Mouse (Mus musculus): Measurements from ENCODE around the gene Sipa1l1. TPM values are rescaled to one million over a fixed set of nuclear protein-coding genes. Genes with fewer than 3 reads are reported as not detected.
"Not testable (repeated sequence)": the region's sequence is repeated elsewhere in the genome, so short reads cannot be mapped to it uniquely, and the experiment has no call there.

The Sipa1l1 gene
- total RNA-seq, 2 experiments from 2014 or later: 24.3 to 26.9 TPM

DNA sequence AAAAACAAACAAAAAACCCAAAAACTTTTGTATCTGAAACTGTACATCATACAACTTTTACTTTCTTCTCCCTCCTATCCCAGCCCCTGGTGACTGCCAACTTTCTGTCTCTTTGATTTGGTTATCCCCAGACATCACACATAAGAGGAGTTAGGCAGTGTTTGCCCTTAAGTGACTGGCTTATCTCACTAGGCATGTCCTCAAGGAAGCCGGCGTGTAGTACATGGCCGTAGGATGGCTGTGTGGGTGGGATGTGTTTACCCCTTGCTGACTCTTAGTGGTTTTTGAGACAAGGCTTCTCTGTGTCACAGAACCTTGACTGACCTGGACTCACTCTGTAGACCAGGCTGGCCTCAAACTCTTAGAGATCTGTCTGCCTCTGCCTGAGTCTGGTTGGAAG, 6.6 kb downstream of the Sipa1l1 start:
- DNase-seq: no peak

DNA sequence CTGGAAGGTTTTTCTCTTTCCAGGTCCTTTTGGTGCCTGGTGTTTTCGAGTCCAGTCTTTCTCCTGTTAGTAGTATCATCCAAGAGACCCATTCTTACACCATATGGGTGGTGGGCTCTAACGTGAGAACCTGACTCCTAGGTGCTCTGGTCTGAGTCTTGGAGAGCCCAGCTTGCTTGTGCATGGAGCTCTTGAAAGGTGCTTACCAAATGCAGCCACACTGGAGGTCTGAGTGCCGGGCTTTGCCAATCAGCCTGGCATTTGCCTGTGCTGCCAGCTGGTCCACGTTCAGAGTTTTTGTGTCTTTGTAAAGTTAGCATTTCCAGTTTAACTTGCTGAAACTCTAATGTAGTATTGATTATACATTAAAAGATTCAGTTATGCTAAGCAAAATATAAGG, 9.5 kb downstream of the Sipa1l1 start:
- no peak for DNase-seq

DNA sequence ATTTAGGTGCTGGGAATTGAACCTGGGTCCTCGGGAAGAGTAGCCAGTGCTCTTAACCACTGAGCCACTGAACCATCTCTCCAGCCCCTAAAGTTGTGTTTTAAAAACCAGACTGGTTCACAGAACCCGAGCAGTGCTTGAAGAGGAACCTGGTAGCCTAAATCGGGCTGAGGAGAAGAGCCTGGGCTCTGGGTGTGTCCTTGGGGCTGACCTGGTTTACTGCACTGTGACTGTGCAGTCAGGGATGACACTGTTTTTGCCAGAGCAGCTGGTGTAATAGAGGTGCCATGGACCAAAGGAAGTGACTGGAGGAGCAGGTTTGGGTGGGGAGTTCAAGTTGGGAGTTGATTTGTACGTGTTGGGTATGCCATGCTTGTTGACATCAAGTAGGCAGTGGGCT, 10.5 kb downstream of the Sipa1l1 start:
- DNase-seq: peak in 1 of 2 experiments; percentile 17

DNA sequence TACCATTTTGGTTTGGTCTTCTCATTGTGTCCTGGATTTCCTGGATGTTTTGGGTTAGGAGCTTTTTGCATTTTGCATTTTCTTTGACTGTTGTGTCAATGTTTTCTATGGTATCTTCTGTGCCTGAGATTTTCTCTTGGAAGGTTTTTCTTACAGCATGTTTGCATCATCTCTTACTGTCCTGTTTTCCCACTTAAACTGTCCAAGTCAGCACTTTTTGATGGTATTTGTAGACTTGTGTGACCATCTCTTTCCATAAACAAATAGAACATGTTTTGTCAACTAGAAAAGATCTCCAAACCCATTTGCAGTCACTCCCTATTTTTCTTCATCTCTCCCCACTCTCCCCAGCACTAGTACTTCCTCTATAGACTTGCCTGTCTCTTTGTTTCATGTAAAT, 17.0 kb downstream of the Sipa1l1 start:
- not testable (repeated sequence) for DNase-seq

DNA sequence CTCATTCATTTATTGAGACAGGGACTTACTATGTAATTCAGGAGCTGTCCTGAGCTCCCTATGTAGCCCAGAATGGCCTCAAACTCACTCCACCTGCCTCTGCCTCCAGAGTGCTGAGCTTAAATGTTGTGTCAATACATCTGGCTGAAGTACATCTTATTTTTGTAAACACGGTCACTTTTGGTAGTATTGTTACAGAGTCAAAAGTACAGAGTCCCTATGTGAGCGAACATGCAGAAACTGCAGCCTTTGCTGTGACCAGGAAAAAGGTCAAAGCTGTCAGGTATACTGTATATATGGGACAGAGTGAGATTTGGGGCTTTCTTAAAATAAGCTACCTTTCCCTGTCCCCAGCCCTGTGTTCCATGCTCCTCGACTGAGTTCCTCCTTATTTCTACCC, 17.6 kb downstream of the Sipa1l1 start:
- no peak for DNase-seq

DNA sequence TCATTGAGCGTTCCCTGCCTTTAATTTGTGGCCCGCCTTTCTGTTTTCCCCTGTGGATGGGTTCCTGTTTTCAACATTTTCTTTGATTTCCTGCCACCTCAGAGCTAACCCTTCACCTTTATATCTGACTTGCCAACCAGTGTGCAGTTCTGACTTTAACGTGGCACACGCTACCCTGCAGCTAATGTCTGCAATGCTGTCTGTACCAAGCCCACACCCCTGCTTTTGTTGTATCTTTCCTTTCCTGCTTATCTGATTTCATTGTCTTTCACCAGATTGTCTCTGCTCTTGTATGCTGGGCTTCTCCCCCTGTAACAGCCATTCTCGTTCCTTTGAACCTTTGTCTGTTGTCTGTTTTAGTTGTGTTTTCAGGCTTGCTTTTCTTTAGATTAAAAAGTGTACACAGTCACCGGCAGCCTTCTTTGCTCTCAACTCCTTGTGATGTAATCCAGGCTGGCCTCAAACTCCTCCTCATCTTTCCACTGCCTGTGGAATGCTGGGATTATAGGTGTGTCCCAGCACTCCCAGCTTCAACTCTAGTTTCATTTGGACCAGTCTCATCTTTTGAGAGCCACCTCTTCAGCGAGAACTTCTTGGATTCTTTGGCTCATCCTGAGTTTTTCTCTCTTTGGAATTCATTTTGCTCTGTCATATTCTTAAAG, 18.2 kb downstream of the Sipa1l1 start:
- DNase-seq: no peak

DNA sequence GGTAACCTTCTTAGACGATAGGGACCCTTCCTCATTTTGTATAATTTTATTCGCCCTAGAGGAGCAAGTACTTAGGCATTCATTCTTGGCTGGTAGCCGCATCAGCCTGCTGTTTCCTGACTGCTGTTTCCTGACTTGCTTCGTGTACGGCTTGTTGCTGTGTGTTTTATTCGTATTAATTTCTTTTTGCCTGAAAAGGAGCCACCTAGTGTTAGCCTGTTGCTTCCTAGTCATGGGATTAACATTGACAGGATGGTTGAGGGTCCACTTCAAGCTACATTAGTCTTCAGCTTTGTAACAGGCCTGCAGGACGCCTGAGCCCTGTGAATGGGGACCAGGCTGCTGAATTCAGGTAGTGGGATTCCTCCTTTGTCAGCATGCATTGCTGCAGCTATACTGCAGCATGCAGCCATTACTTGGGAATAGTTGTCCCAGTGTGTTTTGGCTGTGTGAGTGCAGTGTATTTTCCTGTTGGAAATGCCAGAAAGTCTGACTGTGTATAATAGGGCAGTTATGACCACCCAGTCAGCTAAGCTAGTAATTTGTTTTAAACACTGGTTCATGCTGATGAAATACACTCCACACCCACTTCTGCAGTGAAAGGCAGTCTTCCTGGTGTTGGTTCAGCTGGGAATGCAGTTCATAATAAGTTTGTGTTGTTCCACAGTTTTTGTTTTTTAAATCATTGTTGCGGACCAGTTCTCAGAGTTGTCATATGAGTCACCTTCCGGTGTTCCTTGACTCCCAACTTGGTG, 19.4 kb downstream of the Sipa1l1 start:
- no peak for DNase-seq

DNA sequence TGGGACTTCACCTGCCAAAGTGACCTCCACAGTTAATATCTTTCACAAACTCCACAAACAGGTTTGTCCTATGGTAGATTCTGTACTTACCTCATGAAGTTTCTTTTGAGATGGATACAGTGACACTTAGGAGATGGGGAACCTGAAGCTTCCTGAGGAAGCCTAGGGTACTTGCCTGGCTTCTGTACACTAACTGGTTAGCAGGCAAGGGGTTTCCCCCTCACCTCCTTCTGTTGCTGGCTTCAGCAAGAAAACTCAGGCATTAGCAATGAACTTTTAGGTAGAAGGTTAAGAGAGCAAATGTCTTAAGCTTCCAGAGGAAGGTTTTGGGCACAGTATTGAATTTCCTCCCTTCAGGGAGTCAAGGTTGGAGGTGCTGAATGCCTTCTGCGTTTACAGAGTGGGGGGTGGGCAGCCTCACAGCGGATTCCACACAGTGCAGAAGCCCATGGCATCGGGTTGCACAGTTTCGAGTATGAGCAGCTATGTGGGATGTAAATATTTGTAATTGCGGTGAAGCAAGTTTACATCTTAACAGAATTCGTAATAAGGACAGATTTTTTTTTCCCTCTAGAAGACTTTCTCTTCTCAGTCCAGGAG, 20.1 kb downstream of the Sipa1l1 start:
- DNase-seq: no peak

DNA sequence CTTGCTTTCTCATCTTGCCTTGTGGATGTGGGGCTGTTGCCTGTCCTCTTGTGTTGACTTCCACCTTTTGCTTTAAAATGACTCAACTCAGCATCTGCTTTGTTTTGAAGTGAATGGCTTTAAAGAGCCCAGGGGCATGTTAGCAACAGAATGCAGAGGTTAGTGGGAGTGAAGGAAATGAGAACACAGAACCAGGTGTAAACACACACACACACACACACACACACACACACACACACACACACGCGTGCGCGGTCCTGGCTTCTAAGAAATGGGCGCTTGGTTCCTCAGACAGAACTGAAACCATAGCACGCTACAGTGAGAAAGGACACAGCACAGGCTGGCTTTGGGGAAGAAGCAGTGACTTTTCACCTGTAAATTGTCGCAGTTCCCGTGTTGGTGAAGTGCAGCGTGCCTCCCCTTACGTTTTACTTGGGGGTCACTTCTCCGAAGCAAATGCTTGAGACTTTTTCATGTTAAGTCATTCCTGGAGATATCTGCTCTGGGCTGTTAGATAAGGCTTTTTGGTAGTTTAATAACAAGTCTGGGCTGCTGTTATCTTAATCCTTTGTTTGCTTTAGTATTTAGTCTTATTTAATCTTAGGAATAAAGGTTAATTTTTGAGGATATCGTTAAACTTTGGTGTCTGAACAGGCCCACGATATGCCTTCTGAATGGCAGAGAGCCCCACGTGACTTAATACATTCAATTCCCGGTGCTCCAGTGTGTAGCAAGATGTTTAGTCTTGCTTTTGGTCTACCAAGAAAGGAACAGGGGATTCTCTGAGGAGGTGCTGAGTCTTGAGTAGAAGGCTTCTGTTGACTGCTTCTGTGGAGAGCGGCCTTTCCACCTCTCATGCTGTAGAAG, 20.8 kb downstream of the Sipa1l1 start:
- no peak for DNase-seq

DNA sequence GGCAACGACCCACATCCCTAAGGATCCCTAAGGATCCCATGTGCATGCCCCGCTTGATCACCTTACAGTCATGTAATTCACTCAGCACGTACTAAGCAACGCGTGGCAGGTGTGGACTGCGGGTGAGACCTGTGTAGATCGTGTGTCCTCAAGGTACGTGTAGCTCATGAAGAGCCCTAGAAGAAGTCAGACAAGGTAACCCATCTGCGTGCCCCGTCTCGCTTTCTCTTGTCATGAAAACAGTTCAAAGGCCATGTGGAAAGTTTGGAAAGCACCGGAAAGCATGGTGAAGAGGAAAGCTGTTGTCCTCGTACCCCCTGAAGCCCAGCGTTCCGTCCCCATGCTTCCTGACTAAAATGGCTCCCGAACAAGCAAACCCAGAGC, 21.5 kb downstream of the Sipa1l1 start:
- DNase-seq: no peak

DNA sequence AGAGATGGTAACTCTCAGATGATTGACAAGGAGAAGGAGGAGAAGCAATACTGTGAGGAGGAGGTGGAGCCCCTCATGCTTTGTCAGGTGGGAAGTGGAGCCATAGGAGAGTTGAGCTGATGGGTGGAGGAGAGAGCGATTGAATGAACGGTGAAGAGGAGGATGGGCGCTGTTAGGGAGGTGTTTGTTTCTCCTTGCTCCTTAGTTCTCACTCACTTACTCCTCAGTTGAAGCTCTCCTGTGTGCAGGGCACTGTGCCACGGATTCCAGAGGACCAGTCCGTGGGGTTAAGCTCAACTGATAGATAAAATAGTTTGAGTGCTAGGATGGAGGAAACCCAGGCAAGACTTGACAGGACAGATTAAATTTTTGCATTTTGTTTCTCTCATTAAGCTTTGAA, 22.6 kb downstream of the Sipa1l1 start:
- DNase-seq: no peak

DNA sequence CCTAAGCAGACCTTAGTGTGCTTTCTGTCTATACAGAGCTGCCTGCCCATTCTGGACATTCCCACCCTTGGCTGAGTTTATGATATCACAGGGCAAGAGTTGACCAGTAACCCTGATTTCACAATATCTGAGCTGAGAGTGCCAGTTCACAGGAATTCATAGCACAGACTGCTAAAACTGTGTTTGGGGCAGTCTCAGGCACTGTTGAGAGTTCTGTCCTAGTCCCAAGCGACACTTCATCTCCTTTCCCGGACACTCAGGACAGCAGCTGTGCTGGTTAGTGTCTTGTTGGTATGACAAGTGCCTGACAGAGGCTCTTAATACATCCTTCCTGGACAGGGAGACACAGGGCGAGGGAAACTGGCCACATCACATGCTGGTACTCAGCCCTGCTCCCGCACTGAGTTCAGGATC, 23.5 kb downstream of the Sipa1l1 start:
- no peak for DNase-seq

DNA sequence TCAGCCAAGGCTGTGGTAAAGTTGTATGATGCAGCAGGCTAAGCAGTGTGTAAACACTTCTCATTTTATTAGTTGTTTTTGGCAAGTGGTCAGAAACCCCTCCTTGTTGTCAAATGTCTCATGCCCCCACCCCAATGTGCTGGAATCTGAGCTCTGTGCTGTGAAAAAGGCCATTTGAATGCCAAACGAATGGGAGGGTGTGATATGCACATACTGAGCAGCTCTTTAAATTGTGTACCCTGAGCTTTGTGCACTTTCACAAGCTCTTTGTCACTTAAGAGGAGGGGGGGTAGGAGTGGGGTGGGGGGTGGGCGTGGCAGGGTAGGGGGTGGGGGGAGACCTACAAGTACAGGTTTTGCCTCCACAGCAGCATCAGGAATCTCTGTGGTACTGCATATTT, 24.4 kb downstream of the Sipa1l1 start:
- no peak for DNase-seq

DNA sequence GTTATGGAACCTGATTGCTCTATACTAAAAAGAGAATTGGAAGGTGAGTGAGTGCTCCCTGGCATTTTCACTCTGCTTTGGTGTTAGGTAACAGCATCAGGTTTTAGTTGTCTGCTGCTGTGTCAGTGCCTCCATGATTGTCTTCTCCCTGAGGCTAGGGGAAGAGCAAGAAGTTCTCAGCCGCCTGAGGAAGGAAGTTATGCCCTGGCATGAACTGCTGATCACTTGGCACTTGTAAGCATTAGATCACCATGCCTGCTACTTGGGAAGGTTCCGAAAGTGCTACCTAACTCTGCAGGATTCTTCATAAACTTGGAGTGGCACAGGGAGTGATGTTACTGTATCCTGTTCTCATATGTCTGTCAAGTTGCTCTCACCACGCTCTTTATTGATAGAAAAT, 25.8 kb downstream of the Sipa1l1 start:
- no peak for DNase-seq

DNA sequence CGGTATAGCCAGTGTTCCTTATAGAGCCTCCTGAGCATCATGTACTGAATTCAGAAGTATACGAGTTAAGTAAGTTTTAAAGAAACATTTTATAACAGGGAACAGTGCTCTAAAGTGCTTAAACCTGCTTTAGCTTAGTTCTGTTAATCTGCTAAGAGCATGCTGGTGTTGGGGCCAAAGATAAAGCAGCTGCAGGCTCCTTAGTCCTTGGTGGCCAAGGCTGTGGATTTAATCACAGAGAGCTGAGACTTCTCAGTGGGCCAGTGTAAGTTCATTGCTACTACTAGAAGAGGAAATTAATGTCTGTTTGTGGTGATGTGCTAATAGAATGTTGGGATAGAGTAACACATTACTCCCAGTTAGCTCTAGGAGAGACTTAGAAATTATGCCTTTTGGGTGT, 27.1 kb downstream of the Sipa1l1 start:
- no peak for DNase-seq

DNA sequence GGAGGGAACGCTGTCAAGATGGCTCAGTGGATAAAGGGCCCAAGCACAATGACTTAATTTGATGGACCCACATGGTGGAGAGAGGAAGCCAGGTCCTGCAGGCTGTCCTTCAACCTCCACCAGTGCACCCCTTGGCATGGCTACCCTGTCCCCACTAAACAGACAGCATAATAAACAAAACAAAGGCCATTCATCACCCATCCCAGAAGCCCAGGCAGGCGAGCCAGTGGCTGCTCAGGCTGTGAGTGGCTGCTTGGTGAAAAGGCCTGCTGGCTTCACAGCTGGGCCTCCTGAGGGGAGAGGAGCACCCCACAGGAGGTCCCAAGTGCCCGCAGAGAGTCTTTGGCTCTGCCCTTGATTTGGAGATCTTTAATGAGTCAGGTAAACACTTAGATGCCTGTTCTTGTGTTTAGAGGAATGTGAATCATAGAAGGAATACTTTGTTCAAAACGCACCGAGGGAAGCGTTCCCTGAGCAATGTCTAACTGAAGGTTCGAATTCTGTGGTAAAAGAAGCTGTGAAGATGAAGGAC, 27.6 kb downstream of the Sipa1l1 start:
- no peak for DNase-seq

DNA sequence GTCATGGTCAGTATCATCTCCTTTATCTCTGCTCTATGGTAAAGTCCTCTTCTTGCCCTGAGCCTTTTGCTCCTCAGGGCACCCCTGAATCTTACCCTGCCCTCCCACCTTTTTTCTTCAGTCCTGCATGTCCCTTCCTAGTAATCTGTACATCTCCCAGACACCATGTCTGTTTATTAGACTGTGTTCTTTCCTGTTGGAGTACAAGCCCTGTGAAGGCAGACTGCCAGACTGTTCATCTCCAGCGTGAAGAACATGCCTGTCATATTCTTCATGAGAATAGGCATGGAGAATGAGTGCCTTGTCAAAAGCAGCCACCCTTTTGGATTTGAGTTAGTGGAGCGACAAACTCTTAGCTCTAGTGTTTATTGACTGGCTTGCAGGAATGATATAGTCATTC, 28.1 kb downstream of the Sipa1l1 start:
- DNase-seq: no peak

DNA sequence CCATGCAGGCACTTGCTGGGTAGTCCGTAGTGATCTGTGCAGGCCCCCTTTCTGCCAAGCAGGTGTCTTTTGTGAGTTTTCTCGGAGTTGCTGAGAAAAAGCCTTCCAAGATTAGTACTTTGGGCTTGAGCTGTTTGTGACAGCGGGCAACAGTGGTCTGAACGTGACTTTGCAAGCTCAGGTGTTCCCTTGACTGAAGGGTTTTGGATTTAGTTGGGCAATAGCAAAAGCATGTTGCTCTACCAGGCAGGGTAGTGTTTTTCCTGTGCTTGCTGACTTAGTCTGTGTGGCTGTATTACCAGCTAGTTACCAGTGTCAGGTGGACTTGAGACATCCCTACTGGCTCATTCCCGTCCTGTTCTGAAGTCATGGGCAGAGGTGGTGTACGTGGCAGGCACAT, 30.2 kb downstream of the Sipa1l1 start:
- no peak for DNase-seq

DNA sequence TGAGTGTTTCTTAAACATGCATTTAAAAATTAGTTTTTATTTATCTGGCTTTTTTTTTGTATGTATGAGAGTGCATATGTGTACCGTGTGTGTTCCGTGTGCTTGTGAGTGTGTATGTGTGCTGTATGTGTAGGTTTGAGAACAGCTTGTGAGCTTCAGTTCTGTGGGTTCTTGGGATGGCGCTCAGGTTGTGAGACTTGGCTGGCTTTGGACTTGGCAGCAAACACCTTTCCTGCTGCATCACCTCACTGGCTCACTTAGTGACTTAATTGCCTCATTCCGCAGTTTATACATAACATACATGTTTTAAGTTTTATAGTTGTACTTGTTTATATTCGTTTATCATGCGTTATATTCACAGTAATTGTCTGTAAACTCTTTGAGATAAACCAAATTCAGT, 35.0 kb downstream of the Sipa1l1 start:
- no peak for DNase-seq

DNA sequence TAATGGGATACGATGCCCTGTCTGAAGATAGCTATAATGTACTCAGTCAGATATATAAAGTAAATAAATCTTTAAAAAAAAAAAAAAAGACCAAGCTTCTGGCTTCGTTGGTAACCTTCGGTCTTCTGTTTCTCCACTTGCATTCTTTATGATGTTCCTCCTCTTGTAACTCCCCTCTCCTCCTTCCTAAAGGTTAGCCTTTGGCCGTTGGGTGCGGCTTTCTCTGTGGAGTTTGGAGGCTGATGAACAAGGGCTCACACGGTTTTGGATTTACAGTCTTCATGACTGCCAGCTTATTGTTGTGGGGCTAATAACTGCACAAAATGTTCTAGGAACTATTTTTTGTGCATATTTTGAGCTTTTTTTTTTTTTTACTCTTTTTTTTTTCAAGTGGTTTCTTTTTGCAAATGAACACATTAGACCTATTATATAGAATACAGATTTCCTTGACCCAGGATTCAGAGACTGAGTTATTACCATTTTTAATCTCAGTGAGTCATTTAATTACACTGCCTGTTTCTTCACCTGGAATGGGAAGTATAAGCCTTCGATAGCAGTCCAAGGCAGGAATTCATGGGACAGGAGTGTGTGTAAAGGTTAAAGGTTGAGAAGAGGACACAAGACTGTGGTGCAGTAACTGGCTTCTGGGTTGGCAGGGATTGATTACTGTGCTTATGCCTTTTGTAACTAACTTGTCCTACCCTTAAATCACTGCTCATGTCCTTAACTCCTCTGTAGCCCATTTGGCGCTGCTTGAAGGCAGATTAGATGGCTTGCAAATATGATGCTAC, 37.9 kb downstream of the Sipa1l1 start:
- no peak for DNase-seq

DNA sequence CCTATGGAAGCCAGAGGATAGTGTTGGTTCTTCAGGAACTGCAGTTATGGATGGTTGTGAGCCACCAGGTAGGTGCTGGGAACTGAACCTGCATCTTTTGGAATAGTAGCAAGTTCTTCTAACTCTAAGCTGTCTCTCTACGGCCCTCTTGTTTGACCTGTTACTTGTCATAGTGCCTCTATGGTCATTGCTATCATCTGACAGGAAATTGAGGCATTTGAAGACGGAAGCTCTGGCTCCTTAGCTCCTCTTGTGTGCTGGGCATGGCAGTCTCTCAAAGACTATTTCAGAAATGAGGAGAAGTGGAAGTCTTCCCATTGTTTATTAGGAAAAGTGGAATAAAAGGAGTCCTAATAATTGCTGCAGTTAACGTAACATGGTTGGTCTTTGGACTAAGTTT, 38.9 kb downstream of the Sipa1l1 start:
- DNase-seq: no peak

DNA sequence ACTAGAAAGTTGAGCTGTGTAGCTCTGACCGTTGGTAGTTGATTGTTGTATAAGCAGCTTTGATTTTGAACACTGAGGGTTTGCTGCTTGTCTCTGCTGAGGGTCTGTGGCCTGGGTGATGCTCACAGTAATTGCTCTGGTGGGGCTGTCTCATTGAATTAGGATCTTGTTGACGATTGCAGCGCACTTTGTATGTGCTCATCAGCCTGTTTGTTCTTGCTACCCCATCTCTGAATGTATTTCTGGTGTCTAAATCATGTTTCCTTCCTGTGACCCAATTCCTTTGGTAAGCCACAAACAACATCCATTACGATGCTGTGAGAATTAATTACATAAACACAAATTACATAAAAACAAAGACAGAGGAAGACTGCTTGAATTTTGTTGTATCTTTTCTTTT, 39.5 kb downstream of the Sipa1l1 start:
- DNase-seq: no peak
